Mouse (Mus musculus) cerebellum, adult 9-10 months (tissue): Measurements from ENCODE around the gene Vps36.

Experiments
- DNase-seq: peaks from one replicate; pipeline ENCODE4 v3.0.0; 2022

Vps36 gene

DNA sequence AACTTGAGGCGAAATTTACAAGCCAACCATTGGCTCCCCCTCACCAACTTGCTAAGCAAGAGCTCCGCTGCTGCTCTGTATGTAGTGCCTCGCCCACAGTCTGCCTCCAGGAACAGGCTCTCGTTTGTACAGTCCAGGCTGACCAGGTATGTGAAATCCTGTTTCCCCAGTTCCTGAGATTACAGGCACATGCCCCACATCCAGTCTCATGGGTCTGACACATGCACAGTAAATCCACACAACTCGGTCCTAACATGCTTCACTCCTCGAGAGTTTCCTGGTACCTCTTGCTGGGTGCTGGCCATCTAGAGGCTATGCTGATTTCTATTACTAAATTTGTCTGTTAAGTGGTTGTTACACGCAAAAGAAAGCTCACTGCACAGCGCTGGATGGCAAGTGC is 33.8 kb downstream of the Vps36 start:
- DNase-seq: no peak

DNA sequence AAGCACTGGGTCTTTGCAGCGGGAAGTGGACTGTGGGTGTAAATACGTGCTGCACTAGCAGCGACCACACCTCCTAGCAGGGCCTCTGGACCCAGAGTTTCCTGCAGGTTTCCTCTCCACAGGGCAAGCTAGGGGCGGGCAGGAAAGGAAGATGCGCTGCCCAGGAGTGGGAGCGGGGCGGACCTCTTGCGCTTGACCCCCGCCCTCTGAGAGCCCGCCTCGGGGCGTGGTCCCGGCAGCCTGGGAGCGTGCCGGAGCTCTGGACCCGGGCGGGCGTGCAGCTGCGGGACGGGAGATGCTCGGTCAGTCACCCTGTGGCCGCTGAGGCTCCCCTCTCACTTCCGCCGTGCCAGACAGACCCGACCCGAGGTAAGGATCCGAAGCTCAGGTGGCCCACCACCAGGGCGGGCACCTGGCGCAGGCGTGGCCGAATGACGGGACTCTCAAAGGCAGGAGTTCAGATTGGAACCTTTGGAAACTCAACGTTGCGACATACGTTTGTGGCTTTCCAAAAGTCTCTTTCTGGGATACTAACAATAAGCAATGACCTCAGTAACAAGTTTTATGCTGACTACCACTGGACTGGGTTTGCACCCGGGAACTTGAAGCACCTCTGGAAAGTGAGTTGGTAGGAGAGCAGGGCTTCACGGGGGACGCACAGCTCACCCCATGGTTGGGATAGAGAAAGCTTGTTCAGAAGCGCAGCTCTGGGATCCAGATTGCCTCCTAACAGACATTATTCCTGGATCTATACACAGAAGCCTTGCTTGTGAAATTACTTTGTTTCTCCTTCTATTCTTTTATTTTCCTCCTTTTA is 34.7 kb downstream of the Vps36 start, which contains the start of gene Thsd1:
Thsd1 (plus strand) TSS at position 253 of the 817 bp plus-strand sequence.
- no peak for DNase-seq

DNA sequence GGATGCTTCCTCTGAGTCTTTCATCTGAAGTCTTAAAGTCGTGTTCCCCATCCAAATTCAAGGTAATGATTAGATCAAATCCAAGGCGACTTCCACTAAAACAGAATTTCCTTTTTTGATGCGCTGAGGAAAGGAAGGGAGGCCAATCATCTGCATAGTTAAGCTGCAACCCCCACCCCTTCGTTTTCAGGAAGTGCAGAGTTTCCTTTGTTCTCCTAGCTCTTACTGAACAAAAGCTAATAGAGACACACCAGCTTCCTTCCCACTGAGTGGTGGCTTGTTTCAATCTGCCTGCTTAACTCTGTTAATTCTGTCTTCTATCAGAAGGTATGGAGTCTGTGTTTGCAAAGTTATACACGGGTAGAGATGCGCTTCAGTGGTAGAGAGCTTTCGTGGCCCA is 36.0 kb downstream of the Vps36 start:
- no peak for DNase-seq

DNA sequence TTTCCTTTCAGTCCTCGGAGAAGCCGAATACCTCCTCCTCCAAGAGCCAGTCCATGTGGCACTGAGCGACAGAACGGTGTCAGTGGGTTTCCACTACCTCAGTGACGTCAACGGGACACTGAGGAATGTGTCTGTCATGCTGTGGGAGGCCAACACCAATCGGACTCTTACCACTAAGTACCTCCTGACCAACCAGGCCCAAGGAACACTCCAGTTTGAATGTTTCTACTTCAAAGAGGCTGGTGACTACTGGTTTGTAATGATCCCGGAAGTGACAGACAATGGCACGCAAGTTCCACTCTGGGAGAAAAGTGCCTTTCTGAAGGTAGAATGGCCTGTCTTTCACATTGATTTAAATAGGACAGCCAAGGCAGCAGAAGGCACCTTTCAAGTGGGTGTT is 50.4 kb downstream of the Vps36 start:
- DNase-seq: no peak

DNA sequence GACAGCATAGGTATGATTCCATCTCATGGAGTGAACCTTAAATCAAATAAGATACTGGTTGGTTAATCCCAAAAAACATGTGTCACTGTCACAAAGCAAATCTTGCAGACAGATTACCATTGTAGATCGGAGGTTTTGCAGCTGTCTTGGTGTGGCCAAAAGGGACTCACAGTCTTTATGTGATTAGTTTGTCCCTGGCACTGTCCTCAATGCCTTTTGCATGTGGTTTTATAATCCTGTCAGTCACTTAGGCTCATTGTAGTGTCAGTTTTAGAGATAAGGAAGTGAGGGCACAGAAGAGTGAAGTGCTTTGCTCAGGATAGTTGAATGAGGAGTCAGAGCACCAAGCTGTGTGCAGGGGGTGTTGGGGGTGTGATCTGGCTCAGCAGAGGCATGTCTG is 53.1 kb downstream of the Vps36 start:
- DNase-seq: no peak

DNA sequence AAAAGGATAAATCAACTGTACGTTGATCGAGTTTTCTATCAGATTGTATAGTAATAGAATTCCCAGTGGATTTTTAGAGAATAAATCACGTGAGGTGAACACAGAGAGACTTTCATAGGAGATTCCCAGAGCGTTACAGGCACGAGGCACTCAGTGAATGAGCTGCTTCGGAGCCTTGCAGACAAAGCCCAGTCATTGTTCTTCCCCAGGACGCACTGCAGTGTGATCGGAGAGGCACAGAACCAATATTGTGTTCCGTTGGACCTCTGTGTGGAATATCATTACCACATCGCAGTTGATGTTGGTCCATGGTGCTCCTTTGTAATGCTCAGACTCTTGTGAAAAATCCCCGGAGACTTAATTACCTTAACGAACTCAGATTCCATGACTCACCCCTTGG is 55.3 kb downstream of the Vps36 start:
- peak; percentile 3 for DNase-seq

DNA sequence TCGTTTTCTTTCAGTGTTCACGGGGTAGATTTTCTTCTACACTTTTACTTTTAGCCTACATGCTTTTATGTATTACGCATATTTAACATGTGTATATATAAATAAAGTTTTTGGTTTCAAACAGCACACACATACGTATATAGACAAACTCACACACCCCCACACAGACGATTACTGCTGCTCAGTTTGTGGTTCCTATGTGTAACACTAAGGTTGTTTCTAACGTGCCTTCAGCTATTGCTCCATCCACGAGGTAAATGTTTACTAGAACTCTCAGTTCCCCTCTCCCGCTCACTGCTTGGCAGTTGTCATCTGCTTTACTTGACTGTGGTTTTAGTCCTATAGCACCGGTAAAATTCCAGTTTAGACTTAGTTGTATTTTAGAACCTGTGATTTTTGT is 56.5 kb downstream of the Vps36 start:
- DNase-seq: no peak

DNA sequence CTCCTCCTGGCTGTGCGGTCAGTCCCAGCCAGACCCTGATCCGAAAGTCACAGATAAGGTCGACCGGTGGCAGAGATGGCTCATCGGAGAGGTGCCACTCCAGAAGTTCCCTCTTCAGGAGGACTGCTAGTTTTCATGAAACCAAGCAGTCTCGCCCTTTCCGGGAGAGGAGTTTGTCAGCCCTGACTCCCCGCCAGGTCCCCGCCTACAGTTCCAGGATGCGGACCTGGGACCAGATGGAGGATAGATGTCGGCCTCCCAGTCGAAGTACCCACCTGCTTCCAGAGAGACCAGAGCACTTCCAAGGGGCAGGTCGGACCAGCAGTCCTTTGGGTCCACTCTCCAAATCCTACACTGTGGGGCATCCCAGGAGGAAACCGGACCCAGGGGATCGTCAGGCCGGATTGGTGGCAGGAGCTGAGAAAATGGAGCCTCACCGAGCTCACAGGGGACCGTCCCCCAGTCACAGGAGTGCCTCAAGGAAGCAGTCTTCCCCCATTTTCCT is 66.4 kb downstream of the Vps36 start:
- no peak for DNase-seq

DNA sequence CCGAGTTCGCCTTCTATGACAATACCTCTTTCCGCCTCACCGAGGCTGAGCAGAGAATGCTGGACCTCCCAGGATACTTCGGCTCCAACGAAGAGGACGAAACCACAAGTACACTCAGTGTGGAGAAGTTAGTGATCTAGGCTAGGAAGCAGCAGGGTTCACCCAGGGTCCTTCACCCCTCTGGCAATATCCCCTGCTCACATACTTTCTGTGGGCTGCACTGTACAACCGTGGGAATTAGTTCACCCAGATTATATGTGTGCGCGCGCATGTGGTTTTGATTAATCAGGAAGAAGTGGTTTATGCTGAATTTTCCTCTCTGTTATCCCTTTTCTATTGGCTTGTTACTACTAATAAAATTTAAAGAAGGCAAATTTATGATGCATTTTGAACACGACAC is 66.9 kb downstream of the Vps36 start:
- no peak for DNase-seq

DNA sequence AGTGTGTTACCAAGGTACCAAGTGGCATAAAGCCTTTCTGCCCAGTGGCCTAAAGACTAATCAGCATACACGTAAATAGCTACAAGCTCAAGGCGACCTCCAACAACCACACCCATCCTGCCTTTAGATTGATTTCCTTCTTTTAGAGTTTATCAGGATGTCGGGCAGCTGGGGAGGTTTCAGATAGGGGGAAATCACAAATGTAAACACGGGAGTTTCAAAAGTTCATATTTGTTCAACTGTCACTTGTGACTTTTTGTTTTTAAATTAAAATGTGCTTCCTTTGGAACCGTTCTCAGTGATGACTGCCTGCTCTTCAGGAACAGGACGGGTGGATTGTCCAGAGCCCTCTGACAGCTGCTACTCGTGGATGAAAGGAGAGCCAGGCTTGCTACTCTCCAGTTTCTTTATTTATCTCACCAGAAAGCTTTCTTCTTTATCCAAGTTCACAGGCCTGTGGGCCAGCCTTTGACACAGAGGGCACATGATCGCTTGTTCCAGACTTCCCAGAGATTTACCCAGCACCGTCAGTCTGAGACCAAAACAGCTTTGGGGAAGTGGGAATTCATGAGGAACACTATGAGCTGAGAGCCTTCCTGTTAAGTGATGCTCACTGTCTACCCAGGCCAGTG is 67.6 kb downstream of the Vps36 start:
- DNase-seq: no peak

DNA sequence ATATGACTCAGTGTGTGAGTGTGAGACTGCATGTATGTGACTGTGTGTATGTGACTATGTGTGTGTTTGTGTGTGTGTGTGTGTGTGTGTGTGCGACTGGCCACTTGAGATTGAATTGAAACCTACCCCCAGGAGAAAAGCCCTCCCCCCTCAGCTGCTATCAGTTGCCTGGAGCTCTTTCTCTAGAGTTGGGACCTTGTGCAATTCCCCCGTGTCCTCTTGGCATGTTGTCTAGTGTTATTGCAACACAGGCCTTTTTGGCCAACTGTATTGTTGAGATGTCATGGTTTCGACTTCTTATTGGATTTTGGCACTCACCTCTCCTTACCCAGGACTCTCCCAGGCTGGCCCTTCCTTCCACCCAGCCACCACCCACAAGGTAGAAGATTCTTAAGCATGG is 69.7 kb downstream of the Vps36 start:
- no peak for DNase-seq

DNA sequence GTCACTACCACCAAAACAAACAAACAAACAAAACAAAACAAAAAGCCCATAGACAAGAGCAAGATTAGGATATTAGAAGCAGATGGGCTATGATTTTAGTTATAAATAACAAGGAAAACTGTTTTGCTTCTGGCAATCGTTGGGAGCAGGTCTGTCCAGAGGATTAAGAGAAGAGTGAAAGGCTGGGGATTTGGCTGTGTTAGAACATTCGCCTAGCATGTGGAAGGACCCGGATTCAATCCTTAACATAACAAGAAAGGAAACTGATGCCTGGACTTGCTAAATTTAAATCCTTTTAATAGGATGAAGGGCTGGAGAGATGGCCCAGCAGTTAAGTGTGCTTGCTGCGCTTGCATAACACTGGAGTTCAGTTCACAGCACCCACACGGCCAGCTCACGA is 71.7 kb downstream of the Vps36 start:
- no peak for DNase-seq

DNA sequence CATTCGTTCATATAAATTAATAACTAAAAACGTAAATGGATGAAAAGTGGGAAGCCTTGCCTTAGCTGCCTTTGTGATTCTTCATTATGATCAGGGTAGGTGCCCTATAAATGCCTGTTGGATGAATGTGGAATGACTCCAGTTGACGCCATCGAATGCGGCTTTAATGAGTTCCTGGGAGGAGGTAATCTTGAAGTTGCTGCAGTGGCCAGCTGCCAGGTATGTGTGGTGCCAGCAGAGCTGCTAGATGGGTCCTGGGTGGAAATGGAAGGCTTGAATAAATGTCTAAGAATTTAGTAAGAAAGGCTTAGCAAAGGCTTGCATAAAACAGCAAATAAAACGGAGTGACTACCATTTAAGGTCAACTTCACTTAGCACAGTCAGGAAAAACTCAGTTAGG is 72.2 kb downstream of the Vps36 start:
- DNase-seq: no peak

DNA sequence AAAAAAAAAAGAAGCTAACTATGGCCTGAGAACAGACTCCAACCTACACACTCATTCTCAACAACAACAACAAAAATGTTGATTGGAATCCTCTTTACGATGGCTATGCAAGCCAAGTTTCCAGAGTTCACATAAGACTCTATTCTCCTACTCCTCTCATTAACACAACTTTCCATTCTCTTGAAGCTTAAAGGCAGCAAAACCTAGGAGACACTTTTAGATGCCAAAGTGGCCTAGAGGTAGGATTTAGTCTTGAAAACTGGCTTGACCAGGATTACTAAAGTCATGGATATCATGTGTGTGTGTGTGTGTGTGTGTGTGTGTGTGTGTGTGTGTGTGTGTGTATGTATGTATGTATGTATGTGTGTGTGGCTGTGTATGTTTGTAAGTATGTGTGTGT is 72.6 kb downstream of the Vps36 start:
- no peak for DNase-seq

DNA sequence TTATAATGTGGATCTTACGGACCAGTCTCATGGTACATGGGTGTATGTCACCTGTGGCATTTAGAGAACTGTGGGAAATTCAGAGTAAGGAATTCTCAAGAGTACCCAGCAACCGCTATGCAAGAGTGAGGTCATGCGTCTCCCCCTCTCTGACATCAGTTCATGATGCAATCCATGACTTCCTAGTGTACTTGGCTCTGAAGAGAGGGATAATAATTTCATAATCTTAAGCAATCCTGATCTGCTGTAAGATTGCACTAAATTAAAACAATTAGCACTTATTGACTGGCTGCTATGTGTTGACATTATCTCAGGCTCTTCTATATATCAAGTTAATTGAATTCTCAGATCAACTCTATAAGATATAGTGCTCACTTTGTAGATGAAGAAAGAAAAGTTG is 74.2 kb downstream of the Vps36 start:
- no peak for DNase-seq
